Mouse (Mus musculus): ENCODE measurements at regions not wholly inside any gene's neighbourhood (a gene's known extent, or its start where the extent isn't known, plus 50 kb on each side); places are given as distances from the start of the nearest gene placed in this dataset.

- ATAC-seq (ENCODE audit: insufficient number of reproducible peaks, insufficient read depth, low FRiP score, low TSS enrichment, low read depth) = no peak
- WGBS = 89% methylated on average over 1 of the region's 1 CpGs
- H3K27ac ChIP-seq = no peak overlapping the region
- no peak overlapping the region for H3K4me3 ChIP-seq
- H3K9ac ChIP-seq = no peak overlapping the region
- no peak overlapping the region for H3K4me2 ChIP-seq
- H3K9me3 ChIP-seq = no peaks in the 10 kb centered on the region
- H3K36me3 ChIP-seq = no peaks in the 10 kb centered on the region
- H3K27me3 ChIP-seq = no peaks in the 10 kb centered on the region
- H3K4me1 ChIP-seq = no peaks in the 10 kb centered on the region
Observed at GRCm38 (mm10) chr3:48658386-48658785, 1098.7 kb downstream of the Pcdh18 start.

GRCm38 (mm10) chr3:48655084-48655483 lies 1102.0 kb downstream of the Pcdh18 start:
- Histone ChIP-seq H3K9ac (no peak overlapping the region), H3K4me3 (no peak overlapping the region), H3K4me2 (no peak overlapping the region), H3K27me3 (no peaks in the 10 kb centered on the region), H3K9me3 (no peaks in the 10 kb centered on the region), H3K36me3 (no peaks in the 10 kb centered on the region), H3K27ac (no peak overlapping the region), H3K4me1 (no peaks in the 10 kb centered on the region)
- 83% methylated on average over 4 of the region's 4 CpGs for WGBS
- no peak for ATAC-seq (ENCODE audit: insufficient number of reproducible peaks, insufficient read depth, low FRiP score, low TSS enrichment, low read depth)

GRCm38 (mm10) chr3:48631889-48632483 lies 1125.1 kb downstream of the Pcdh18 start:
- no peaks in the 10 kb centered on the region for H3K27me3 ChIP-seq
- H3K4me2 ChIP-seq = no peak overlapping the region
- 42% methylated on average over 3 of the region's 3 CpGs for WGBS
- no peak overlapping the region for H3K27ac ChIP-seq
- no peak for ATAC-seq (ENCODE audit: insufficient number of reproducible peaks, insufficient read depth, low FRiP score, low TSS enrichment, low read depth)
- H3K9me3 ChIP-seq = no peaks in the 10 kb centered on the region
- H3K4me1 ChIP-seq = no peaks in the 10 kb centered on the region
- H3K9ac ChIP-seq = no peak overlapping the region
- H3K36me3 ChIP-seq = no peaks in the 10 kb centered on the region
- no peak overlapping the region for H3K4me3 ChIP-seq

- no peak overlapping the region for H3K4me3 ChIP-seq
- no peaks in the 10 kb centered on the region for H3K27me3 ChIP-seq
- no peak for ATAC-seq (ENCODE audit: insufficient number of reproducible peaks, insufficient read depth, low FRiP score, low TSS enrichment, low read depth)
- no peak overlapping the region for H3K4me2 ChIP-seq
- H3K9me3 ChIP-seq = no peaks in the 10 kb centered on the region
- 96% methylated on average over 21 of the region's 21 CpGs for WGBS
- H3K27ac ChIP-seq = no peak overlapping the region
- no peak overlapping the region for H3K9ac ChIP-seq
- H3K4me1 ChIP-seq = no peaks in the 10 kb centered on the region
- no peaks in the 10 kb centered on the region for H3K36me3 ChIP-seq
Observed at GRCm38 (mm10) chr3:48608933-48609332, 1148.2 kb downstream of the Pcdh18 start.

GRCm38 (mm10) chr3:48604840-48605239 lies 1152.3 kb downstream of the Pcdh18 start:
- Histone ChIP-seq H3K27me3 (no peaks in the 10 kb centered on the region), H3K27ac (no peak overlapping the region), H3K9ac (no peak overlapping the region), H3K4me3 (no peak overlapping the region), H3K4me1 (no peaks in the 10 kb centered on the region), H3K36me3 (no peaks in the 10 kb centered on the region), H3K9me3 (no peaks in the 10 kb centered on the region), H3K4me2 (no peak overlapping the region)
- no peak for ATAC-seq (ENCODE audit: insufficient number of reproducible peaks, insufficient read depth, low FRiP score, low TSS enrichment, low read depth)
- WGBS = 77% methylated on average over 3 of the region's 3 CpGs

GRCm38 (mm10) chr3:48587341-48587740 lies 1169.8 kb downstream of the Pcdh18 start:
- no peaks in the 10 kb centered on the region for H3K27me3 ChIP-seq
- no peaks in the 10 kb centered on the region for H3K4me1 ChIP-seq
- H3K9me3 ChIP-seq = no peaks in the 10 kb centered on the region
- whole genome bisulfite sequencing = 83% methylated on average over 2 of the region's 2 CpGs
- no peak overlapping the region for H3K27ac ChIP-seq
- H3K4me3 ChIP-seq = no peak overlapping the region
- H3K36me3 ChIP-seq = no peaks in the 10 kb centered on the region
- no peak overlapping the region for H3K9ac ChIP-seq
- no peak overlapping the region for H3K4me2 ChIP-seq
- peak; percentile 62 for ATAC-seq (ENCODE audit: insufficient number of reproducible peaks, insufficient read depth, low FRiP score, low TSS enrichment, low read depth)

- Histone ChIP-seq H3K27ac (no peak overlapping the region), H3K9ac (no peak overlapping the region), H3K4me2 (no peak overlapping the region), H3K27me3 (no peaks in the 10 kb centered on the region), H3K4me1 (no peaks in the 10 kb centered on the region), H3K4me3 (no peak overlapping the region), H3K9me3 (no peaks in the 10 kb centered on the region), H3K36me3 (no peaks in the 10 kb centered on the region)
- ATAC-seq (ENCODE audit: insufficient number of reproducible peaks, insufficient read depth, low FRiP score, low TSS enrichment, low read depth) = no peak
- 51% methylated on average over 1 of the region's 1 CpGs for WGBS
Observed at GRCm38 (mm10) chr3:48586145-48586544, 1171.0 kb downstream of the Pcdh18 start.

- Histone ChIP-seq H3K4me1 (no peaks in the 10 kb centered on the region), H3K27me3 (no peaks in the 10 kb centered on the region), H3K27ac (no peak overlapping the region), H3K9ac (no peak overlapping the region), H3K4me3 (no peak overlapping the region), H3K36me3 (no peaks in the 10 kb centered on the region), H3K9me3 (no peaks in the 10 kb centered on the region), H3K4me2 (no peak overlapping the region)
- no peak for ATAC-seq (ENCODE audit: insufficient number of reproducible peaks, insufficient read depth, low FRiP score, low TSS enrichment, low read depth)
Observed at GRCm38 (mm10) chr3:48584340-48584739, 1172.8 kb downstream of the Pcdh18 start.

- Histone ChIP-seq H3K4me3 (no peak overlapping the region), H3K36me3 (no peaks in the 10 kb centered on the region), H3K27ac (no peak overlapping the region), H3K4me2 (no peak overlapping the region), H3K9ac (no peak overlapping the region), H3K4me1 (no peaks in the 10 kb centered on the region), H3K9me3 (no peaks in the 10 kb centered on the region), H3K27me3 (no peaks in the 10 kb centered on the region)
- 28% methylated on average over 1 of the region's 1 CpGs for WGBS
- ATAC-seq (ENCODE audit: insufficient number of reproducible peaks, insufficient read depth, low FRiP score, low TSS enrichment, low read depth) = no peak
Observed at GRCm38 (mm10) chr3:48582521-48582920, 1174.6 kb downstream of the Pcdh18 start.

- H3K27me3 ChIP-seq = no peaks in the 10 kb centered on the region
- H3K9me3 ChIP-seq = no peaks in the 10 kb centered on the region
- no peak overlapping the region for H3K4me3 ChIP-seq
- H3K36me3 ChIP-seq = no peaks in the 10 kb centered on the region
- no peak for ATAC-seq (ENCODE audit: insufficient number of reproducible peaks, insufficient read depth, low FRiP score, low TSS enrichment, low read depth)
- H3K4me1 ChIP-seq = no peaks in the 10 kb centered on the region
- no peak overlapping the region for H3K4me2 ChIP-seq
- no peak overlapping the region for H3K9ac ChIP-seq
- no peak overlapping the region for H3K27ac ChIP-seq
- 68% methylated on average over 2 of the region's 2 CpGs for WGBS
Observed at GRCm38 (mm10) chr3:48579971-48580370, 1177.2 kb downstream of the Pcdh18 start.

GRCm38 (mm10) chr3:48579229-48579628 lies 1177.9 kb downstream of the Pcdh18 start:
- H3K4me2 ChIP-seq = no peak overlapping the region
- WGBS = 47% methylated on average over 1 of the region's 1 CpGs
- no peak overlapping the region for H3K4me3 ChIP-seq
- no peaks in the 10 kb centered on the region for H3K36me3 ChIP-seq
- H3K9me3 ChIP-seq = no peaks in the 10 kb centered on the region
- no peaks in the 10 kb centered on the region for H3K4me1 ChIP-seq
- no peak overlapping the region for H3K27ac ChIP-seq
- no peak overlapping the region for H3K9ac ChIP-seq
- ATAC-seq (ENCODE audit: insufficient number of reproducible peaks, insufficient read depth, low FRiP score, low TSS enrichment, low read depth) = no peak
- no peaks in the 10 kb centered on the region for H3K27me3 ChIP-seq

- 90% methylated on average over 1 of the region's 1 CpGs for WGBS
- ATAC-seq (ENCODE audit: insufficient number of reproducible peaks, insufficient read depth, low FRiP score, low TSS enrichment, low read depth) = no peak
- no peaks in the 10 kb centered on the region for H3K4me1 ChIP-seq
- no peak overlapping the region for H3K4me2 ChIP-seq
- H3K4me3 ChIP-seq = no peak overlapping the region
- H3K9ac ChIP-seq = no peak overlapping the region
- H3K9me3 ChIP-seq = no peaks in the 10 kb centered on the region
- H3K27me3 ChIP-seq = no peaks in the 10 kb centered on the region
- no peak overlapping the region for H3K27ac ChIP-seq
- H3K36me3 ChIP-seq = no peaks in the 10 kb centered on the region
Observed at GRCm38 (mm10) chr3:48546669-48547068, 1210.5 kb downstream of the Pcdh18 start.

- no peaks in the 10 kb centered on the region for H3K27me3 ChIP-seq
- 0 out of 2 replicates have a peak, but pooled peaks cover 3% of the 10 kb centered on the region for H3K4me1 ChIP-seq
- H3K27ac ChIP-seq = no peak overlapping the region
- H3K36me3 ChIP-seq = no peaks in the 10 kb centered on the region
- ATAC-seq (ENCODE audit: insufficient number of reproducible peaks, insufficient read depth, low FRiP score, low TSS enrichment, low read depth) = no peak
- no peak overlapping the region for H3K4me3 ChIP-seq
- no peak overlapping the region for H3K9ac ChIP-seq
- H3K9me3 ChIP-seq = no peaks in the 10 kb centered on the region
- H3K4me2 ChIP-seq = no peak overlapping the region
- WGBS = 16% methylated on average over 3 of the region's 3 CpGs
Observed at GRCm38 (mm10) chr3:48515009-48515408, 1242.1 kb downstream of the Pcdh18 start.

All from embryonic facial prominence, embryonic 13.5 days (tissue).